Mouse (Mus musculus): Measurements from ENCODE around the gene Ikbke.

DNA sequence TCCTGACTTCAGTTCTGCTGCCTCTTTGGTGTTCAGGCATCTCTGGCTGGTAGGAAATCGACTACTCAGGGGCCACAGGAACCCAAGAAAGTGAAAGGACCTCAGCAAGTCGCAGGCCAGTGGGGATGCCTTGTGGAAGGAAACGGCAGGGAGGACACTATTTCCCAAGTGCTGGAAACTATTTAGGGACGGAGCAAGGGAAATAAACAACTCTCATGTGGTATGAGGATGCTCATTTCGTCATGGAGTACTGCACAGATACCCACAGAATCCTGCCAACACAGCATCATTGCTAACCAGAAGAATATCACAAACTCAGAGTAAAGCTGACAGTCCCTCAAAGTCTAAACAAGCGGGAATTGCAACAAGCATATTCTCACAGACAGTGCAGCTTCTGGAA, 36.5 kb downstream of the Ikbke start:
- no peak for TF ChIP-seq CTCF (IDR thresholded peaks at IDR 0.05; ENCODE audit: insufficient read depth, low read depth, low read length)
- no peak for TF ChIP-seq POLR2A (IDR thresholded peaks at IDR 0.05; ENCODE audit: insufficient read depth, low read depth, low read length)

Measured in olfactory bulb, adult 2 months (tissue).